Mouse (Mus musculus) erythroblast, embryonic 14.5 days (primary cell): ENCODE measurements around the gene Tbxas1.

Experiments used
- GATA1 ChIP-seq: IDR thresholded peaks from 2 replicates; pipeline ENCODE4 v1.6.1; 2012; ENCODE audit warnings: low read length, inconsistent platforms, mixed read lengths
- TAL1 ChIP-seq: IDR thresholded peaks from 3 replicates; pipeline ENCODE4 v1.6.1; 2012; ENCODE audit warnings: low read length, inconsistent platforms, mixed read lengths

- peak; percentile 72 for TF ChIP-seq TAL1
- TF ChIP-seq GATA1, result peak; percentile 88
These were observed 25.4 kb downstream of the Tbxas1 start for GRCm38 (mm10) chr6:38900479-38901126.
